Mouse (Mus musculus) brain, embryonic 14.5 days (tissue): ENCODE data around the gene Prkcz. TPM values are rescaled to one million over a fixed set of nuclear protein-coding genes. Genes with fewer than 3 reads are reported as not detected.

ENCODE experiments used
- DNase-seq: peaks from one replicate; pipeline ENCODE4 v3.0.0-alpha.2; 2011; ENCODE audit warnings: low read depth
- CTCF ChIP-seq: fragments of 200-500 bp; IDR thresholded peaks from 2 replicates; pipeline ENCODE4 v1.5.1; 2012; ENCODE audit warnings: inconsistent platforms, mild to moderate bottlenecking, moderate library complexity, borderline replicate concordance; ENCODE audit not compliant: insufficient read depth, insufficient read length; ENCODE audit errors: extremely low read depth
- POLR2A ChIP-seq: fragments of 200-500 bp; IDR thresholded peaks from 2 replicates; pipeline ENCODE4 v1.6.1; 2012; ENCODE audit warnings: mild to moderate bottlenecking, inconsistent platforms, borderline replicate concordance; ENCODE audit not compliant: poor library complexity, insufficient read depth, insufficient read length, severe bottlenecking; ENCODE audit errors: extremely low read depth
- polyA plus RNA-seq: library from polyadenylated mRNA; depleted of rRNA; stranded (reverse); fragments of >200 nt; gene quantifications from 2 replicates; pipeline ENCODE4 v1.2.3, GENCODE M21; 2012; rRNA removed

Prkcz gene
- polyA plus RNA-seq, result 73.8 and 80.3 TPM in 2 replicates

DNA sequence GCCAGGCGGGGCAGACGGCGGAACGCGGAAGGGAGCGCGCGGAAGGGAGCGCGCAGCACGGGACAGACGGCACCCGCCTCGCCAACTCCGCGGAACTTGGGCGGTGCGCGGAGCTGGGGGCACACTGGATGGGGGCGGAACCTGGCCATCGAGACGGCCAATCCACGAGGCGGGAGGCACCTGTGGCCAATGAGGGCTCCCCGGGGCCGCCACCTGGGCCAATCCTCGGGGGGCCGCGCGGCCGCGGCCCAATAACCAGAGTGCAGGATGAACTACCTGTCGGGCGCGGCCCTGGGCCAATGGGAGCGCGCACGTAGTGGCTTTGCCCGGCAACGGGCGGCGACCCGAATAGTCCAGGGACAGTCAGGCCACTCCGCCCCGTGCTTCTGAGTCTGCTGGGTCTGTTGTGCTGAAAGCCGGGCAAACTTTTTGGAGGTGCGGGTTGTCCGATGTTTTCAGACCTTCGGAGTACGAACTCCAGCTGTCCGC lies at the start of gene Prkcz:
Prkcz (minus strand) TSS at position 59 of the 489 bp plus-strand sequence.
- no peak for TF ChIP-seq CTCF
- TF ChIP-seq POLR2A, result no peak
- DNase-seq, result peak; percentile 68

DNA sequence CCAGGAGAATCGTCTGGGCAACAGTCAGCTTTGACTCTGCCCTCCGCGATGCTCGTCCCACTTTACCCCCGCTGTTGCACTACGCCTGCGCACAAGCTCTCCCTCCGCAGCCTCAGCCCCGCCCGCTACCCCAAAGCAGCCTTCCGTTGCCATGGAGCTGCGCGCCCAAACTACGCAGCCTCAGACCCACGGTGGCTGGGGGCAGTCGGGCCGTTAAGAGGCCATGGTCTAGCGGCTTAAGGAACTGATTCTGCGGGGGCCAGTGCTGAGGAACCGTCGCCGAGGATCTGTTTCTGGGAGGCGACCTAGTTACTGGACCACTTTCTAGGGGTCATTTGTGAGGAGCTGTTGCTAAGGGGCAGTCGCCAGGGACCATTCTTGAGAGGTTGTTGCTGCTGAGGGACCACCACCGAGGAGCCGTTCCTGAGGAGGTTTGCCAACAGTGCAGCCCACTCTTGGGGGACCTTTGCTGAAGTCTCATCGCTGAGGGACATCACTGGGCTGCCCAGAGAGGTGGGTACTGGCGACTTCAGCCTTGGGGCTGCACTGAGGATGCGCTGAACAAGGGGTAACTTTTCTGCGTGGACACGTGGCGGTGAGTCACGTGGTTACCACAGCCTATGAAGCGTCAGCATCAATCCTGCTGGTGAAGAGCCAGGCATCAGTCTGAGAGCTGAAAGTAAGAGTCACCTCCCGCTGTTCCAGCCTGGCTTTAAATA lies 48.1 kb upstream of the Prkcz start, which contains the start of gene Cfap74:
Cfap74 (plus strand) TSS at position 133 of the 719 bp plus-strand sequence.
- TF ChIP-seq POLR2A (peak; percentile 29; the same call in 1 of the 2 replicates), CTCF (no peak)
- DNase-seq, result peak; percentile 96

DNA sequence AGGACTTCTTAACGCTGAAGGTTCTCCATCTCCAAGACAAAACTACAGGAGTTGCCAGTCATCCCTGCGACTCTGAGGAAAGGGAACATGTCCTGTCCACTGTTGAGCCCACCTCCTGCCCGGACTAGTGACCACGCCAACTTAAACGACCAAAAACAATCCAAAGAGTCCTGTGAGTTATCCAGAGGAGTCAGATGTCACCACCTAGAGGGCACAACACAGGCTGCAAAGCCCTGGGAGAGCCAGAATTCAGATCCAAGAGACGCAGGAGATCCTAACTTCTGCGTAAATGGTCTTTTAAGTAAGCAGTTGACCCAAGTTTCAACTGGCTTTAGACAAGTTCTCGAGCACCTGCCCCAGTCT lies 47.5 kb upstream of the Prkcz start:
- DNase-seq, result no peak
- TF ChIP-seq CTCF (peak; percentile 27; the same call in 1 of the 2 replicates), POLR2A (no peak)

DNA sequence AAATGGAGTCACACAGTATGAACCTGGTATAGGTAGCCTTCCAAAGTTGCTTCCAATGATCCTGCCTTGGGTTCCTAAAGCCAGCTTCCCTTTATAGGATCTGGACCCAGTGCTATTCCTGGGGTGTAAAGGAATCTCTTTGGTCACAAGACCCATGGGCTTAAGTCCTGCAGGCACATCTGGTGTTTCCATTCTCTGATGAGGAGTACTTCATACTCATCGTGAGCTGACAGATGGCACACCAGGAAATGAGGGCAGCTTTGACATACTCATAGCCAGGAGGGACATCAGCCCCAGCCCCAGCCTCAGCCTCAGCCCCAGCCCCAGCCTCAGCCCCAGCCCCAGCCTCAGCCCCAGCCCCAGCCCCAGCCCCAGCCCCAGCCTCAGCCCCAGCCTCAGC lies 41.3 kb upstream of the Prkcz start:
- TF ChIP-seq CTCF (no peak), POLR2A (no peak)
- DNase-seq, result no peak

DNA sequence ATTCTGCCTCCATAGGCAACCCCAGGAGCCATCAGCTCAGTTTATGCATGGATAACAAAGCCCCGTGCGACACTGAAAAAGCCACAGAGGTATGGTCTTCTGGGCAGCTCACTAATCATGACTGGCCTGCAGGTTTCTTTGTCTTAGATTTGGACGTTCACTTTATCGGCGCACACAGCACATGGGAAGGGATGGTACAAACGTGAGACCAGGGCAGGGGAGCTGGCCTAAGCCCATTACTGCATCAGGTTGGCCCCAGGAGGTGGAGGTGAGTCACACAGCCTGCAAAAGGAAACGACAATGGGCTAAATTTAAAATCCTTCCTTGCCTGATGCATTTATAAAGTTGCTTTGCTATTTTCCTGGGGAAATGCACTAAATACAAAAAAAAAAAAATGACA lies 40.0 kb upstream of the Prkcz start:
- TF ChIP-seq POLR2A, result no peak
- DNase-seq, result no peak

DNA sequence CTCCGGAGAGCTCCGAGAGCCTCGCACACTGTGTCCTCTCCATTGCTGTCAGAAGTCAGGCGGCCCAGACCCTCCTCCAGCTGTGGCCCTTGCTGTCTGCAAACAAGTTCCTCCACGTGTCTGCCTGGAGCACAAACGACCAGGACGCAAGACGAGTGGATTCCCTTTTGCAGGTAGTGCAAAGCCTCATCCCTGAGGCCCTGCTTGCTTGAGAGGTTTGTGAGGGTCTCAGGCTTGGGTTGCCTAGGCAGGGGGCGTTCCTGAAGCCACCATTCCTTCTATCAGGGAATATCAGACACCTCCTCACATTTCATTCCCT lies 37.0 kb upstream of the Prkcz start:
- no peak for TF ChIP-seq CTCF
- TF ChIP-seq POLR2A, result no peak

DNA sequence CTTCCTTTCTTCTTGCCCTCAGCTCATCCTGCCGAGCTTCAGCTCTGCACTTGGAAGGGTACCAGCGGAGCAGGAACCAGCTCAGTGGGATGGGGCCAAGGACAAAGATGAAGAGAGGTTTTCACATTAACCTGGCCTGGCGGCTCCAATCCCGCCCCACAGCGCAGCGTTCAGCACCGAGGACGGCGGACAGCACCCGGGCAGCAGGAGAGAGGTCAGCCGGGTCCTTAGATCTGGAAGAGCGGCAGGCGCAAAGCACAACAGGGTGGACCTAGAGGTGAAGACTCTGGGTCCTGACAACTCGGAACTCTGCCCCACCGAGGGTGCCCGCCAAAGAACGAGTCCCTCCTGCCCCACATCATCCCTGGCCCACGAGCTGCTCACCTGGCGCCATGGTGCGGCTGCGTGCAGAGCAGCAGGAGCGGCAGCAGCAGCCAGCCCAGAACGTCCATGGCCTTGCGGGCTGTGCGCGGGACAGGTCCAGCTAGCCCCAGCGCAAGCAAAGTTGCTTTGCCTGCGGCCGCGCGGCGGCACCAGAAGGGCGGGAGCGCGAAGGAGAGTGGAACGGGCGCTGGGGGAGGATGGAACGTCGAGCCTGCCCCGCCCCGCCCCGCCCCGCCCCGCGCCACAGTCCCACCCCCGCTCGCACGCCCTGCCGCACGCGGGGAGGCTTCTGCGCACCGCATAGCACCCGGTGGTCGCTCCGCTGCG lies 36.5 kb upstream of the Prkcz start, which contains the start of gene Gabrd:
Gabrd (minus strand) TSS at position 602 of the 711 bp plus-strand sequence.
- DNase-seq, result peak; percentile 25

More for the DNA sequence above, 37.0 kb upstream of the Prkcz start:
- no peak for DNase-seq

DNA sequence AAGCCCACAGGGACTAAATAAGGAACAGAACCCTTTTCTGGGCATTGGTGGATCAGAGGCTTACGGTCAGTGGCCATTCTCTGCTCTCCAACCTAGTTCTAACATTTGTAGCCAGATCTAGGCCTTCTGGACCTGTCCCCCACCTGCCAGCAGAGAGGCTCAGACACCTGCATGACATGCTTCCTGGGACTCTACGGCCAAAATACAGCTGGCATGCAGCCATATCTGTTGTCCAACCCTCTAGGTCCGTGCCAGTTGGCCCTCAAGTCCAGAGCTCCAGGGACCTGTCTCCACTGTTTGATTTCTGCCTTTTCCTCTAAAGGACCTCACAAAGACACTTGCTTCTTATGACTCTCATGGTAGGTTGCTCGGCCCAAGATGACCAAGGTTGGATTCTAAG lies 35.6 kb upstream of the Prkcz start:
- no peak for DNase-seq
- TF ChIP-seq CTCF (no peak), POLR2A (no peak)

More for the DNA sequence above, 36.5 kb upstream of the Prkcz start, which contains the start of gene Gabrd:
- TF ChIP-seq POLR2A (no peak), CTCF (no peak)

DNA sequence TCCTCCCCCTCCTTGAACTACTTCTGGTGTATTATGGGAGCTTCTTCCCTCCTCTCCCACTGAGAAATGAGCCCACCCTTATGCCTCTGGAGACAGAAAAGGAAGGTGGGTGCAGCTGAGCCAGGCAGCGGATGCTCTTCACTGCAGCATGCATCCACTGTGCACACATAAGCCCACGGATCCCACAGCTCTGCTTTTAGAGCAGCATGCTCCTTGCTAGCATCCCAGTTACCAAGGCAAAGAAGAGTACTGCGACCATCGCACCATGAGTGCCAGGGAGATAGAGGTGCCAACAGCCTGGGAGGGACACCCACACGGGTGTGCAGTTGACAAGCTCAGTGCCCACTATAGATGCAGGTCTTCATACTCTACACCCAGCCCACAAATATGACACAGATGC lies 34.3 kb upstream of the Prkcz start:
- TF ChIP-seq CTCF (no peak), POLR2A (no peak)

DNA sequence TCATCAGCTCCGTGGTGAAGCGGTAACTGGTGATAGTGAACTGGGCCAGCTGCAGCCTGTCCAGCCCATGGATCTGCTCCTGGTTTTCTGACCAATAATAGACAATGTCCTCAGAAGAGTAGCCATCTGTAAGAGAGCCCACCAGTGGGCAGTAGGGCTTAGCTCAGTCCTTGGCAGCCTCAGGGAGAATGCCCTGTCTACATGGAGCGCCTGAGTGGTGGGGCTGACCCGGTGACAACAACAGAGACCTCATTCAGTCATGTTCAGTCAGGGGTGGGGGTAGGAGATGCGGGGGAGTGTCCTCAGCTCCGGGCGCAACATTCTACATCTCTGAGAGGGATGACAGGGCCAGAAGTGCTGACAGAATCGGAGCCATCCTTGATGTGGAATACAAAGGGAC lies 26.0 kb upstream of the Prkcz start:
- TF ChIP-seq CTCF, result no peak
- no peak for TF ChIP-seq POLR2A
- DNase-seq, result no peak

More for the DNA sequence above, 34.3 kb upstream of the Prkcz start:
- DNase-seq, result no peak

DNA sequence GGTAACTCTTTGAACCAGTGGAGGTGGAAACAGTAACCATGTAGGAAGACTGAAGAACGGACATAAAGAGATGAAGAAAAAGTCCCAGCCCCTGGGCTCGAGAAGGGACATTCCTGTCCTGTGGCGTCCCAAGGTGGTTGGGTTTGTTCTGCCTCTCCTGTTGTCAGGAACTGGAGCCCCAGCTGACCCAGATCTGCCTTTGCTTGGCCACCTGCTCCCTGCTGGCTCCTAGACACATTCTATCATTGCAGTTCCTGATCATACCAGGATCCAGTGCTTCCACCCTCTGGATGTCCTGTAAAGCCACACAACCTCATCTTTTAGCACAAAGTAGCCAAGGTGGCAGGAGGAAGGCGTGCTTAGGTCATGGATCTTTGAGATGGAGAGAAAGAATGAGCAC lies 22.2 kb upstream of the Prkcz start:
- DNase-seq, result no peak
- no peak for TF ChIP-seq POLR2A

DNA sequence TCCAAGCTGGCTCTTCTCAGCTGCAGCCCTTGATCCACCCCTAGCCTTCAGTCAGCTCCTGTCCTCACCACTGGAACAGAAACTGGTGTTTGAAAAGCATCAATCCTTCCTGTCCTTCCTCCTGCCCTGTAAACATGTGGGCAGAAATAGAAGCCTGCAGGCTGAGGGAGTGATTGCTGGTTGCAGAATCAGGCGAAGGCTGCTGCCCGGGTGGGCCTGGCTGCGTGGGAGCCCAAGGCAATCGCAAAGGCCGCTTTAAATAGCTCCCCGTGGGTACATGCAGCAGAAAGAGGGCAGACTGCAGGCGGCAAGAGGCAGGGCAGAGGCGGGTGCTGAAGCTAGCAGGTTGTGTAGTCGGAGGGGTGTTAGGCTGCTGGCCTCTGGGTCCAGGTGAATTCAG lies 21.6 kb upstream of the Prkcz start:
- no peak for DNase-seq

More for the DNA sequence above, 21.6 kb upstream of the Prkcz start:
- TF ChIP-seq POLR2A (no peak), CTCF (no peak)
